ENCODE assay signal across 15 mouse cellular contexts in genomic region chr14:61645547-61645946, GRCm38 (mm10). TPM values are rescaled to one million over a fixed set of nuclear protein-coding genes. Genes with fewer than 3 reads are reported as not detected.
A peak's percentile ranks its signal among the peaks of the same experiment; 100 is the strongest.
DNase-seq lines count a peak whose midpoint lies in the region; ATAC-seq lines count a peak whose summit lies in the region.
"Had no signal": no experiment of that assay in that cellular context is flagged by ENCODE, and none has a peak within 500 bp of the region (broad histone marks: within the 10 kb centered on the region; RNA-seq: fewer than 3 reads in every experiment).

No protein-coding gene starts in this region.

- H3K27ac ChIP-seq in heart, embryonic 11.5 days (ENCODE audit: low read depth, low read length): no peak overlapping the region
- H3K27ac ChIP-seq in liver, embryonic 11.5 days (ENCODE audit: low read depth, low read length): no peak overlapping the region
- H3K27ac ChIP-seq in forebrain, embryonic 11.5 days (ENCODE audit: low read depth, low read length): no peak overlapping the region
- no peak overlapping the region for H3K27ac ChIP-seq in liver, embryonic 15.5 days (replicated peaks)
- H3K27ac ChIP-seq: neural tube, embryonic 12.5 days had no signal

- WGBS in heart, embryonic 11.5 days (ENCODE audit: insufficient replicate concordance): 43% methylated on average over 1 of the region's 1 CpGs
- WGBS in liver, embryonic 11.5 days: 33% methylated on average over 1 of the region's 1 CpGs
- WGBS in forebrain, embryonic 11.5 days: 38% methylated on average over 1 of the region's 1 CpGs
- 44% methylated on average over 1 of the region's 1 CpGs for WGBS in liver, embryonic 15.5 days (ENCODE audit: insufficient replicate concordance)

- peak overlapping the region; percentile 37; the same call in 1 of the 2 replicates for H3K4me2 ChIP-seq in heart, embryonic 11.5 days
- peak overlapping the region; percentile 52 for H3K4me2 ChIP-seq in liver, embryonic 11.5 days
- 0 out of 2 replicates have a peak overlapping the region, but pooled peaks have one; percentile 8 for H3K4me2 ChIP-seq in forebrain, embryonic 11.5 days (ENCODE audit: low read depth, low read length, severe bottlenecking)
- H3K4me2 ChIP-seq in liver, embryonic 15.5 days: peak overlapping the region; percentile 54
- H3K4me2 ChIP-seq: neural tube, embryonic 12.5 days had no signal

- no peak for DNase-seq in heart, adult 9 months (ENCODE audit: low spot score in 2 of 2)
- no peak for DNase-seq in liver, embryonic 11.5 days (ENCODE audit: low spot score)
- no peak for DNase-seq in liver
- no peak for DNase-seq in forebrain, embryonic 11.5 days (ENCODE audit: low spot score)
- no peak for DNase-seq in gastrocnemius, adult 18-20 months (ENCODE audit: low spot score)
- DNase-seq in natural killer cell, adult 2 months (ENCODE audit: low spot score in 2 of 2): no peak
- DNase-seq: adrenal gland, adult 8-10 months; kidney, postnatal 25 days; thymus, adult 2 months had no signal

- no peak overlapping the region for H3K4me3 ChIP-seq in heart, embryonic 11.5 days (ENCODE audit: low read depth, low read length)
- H3K4me3 ChIP-seq in liver, embryonic 11.5 days (ENCODE audit: low read depth, low read length): no peak overlapping the region
- H3K4me3 ChIP-seq in forebrain, embryonic 11.5 days (ENCODE audit: low read depth, low read length): no peak overlapping the region
- peak overlapping the region; percentile 45 for H3K4me3 ChIP-seq in liver, embryonic 15.5 days (replicated peaks)
- H3K4me3 ChIP-seq: left cerebral cortex, adult 2 months; neural tube, embryonic 12.5 days had no signal

- no peak overlapping the region for H3K9ac ChIP-seq in heart, embryonic 11.5 days (ENCODE audit: low read depth, low read length)
- H3K9ac ChIP-seq in liver, embryonic 11.5 days (ENCODE audit: low read depth, low read length): no peak overlapping the region
- no peak overlapping the region for H3K9ac ChIP-seq in forebrain, embryonic 11.5 days (ENCODE audit: low read length)
- H3K9ac ChIP-seq in liver, embryonic 15.5 days: no peak overlapping the region
- H3K9ac ChIP-seq: neural tube, embryonic 12.5 days had no signal

- no peaks in the 10 kb centered on the region for H3K36me3 ChIP-seq in heart, embryonic 11.5 days (ENCODE audit: control insufficient read depth, insufficient read depth, low read length)
- H3K36me3 ChIP-seq in liver, embryonic 11.5 days (ENCODE audit: control insufficient read depth, insufficient read depth, low read length): no peaks in the 10 kb centered on the region
- no peaks in the 10 kb centered on the region for H3K36me3 ChIP-seq in forebrain, embryonic 11.5 days (ENCODE audit: control insufficient read depth, insufficient read depth, low read length)
- peaks cover 5% of the 10 kb centered on the region for H3K36me3 ChIP-seq in liver, embryonic 15.5 days (replicated peaks)
- H3K36me3 ChIP-seq: neural tube, embryonic 12.5 days had no signal

- no peaks in the 10 kb centered on the region for H3K27me3 ChIP-seq in heart, embryonic 11.5 days (ENCODE audit: control insufficient read depth, insufficient read depth, low read length)
- no peaks in the 10 kb centered on the region for H3K27me3 ChIP-seq in liver, embryonic 11.5 days (replicated peaks; ENCODE audit: control insufficient read depth, insufficient read depth, low read length)
- H3K27me3 ChIP-seq in forebrain, embryonic 11.5 days (ENCODE audit: control insufficient read depth, insufficient read depth, low read length): no peaks in the 10 kb centered on the region
- H3K27me3 ChIP-seq in liver, embryonic 15.5 days: no peaks in the 10 kb centered on the region
- H3K27me3 ChIP-seq: neural tube, embryonic 12.5 days had no signal

- peaks cover 4% of the 10 kb centered on the region; the same call in 1 of the 2 replicates for H3K4me1 ChIP-seq in heart, embryonic 11.5 days (ENCODE audit: control insufficient read depth, insufficient read depth, low read length)
- H3K4me1 ChIP-seq in liver, embryonic 11.5 days (replicated peaks; ENCODE audit: control insufficient read depth, insufficient read depth, low read length): peaks cover 11% of the 10 kb centered on the region
- no peaks in the 10 kb centered on the region for H3K4me1 ChIP-seq in forebrain, embryonic 11.5 days (replicated peaks; ENCODE audit: control insufficient read depth, insufficient read depth, low read length)
- H3K4me1 ChIP-seq in liver, embryonic 15.5 days (replicated peaks): peaks cover 14% of the 10 kb centered on the region
- H3K4me1 ChIP-seq: neural tube, embryonic 12.5 days had no signal

- H3K9me3 ChIP-seq in heart, embryonic 11.5 days (replicated peaks; ENCODE audit: control insufficient read depth, low read length): no peaks in the 10 kb centered on the region
- H3K9me3 ChIP-seq in liver, embryonic 11.5 days (ENCODE audit: control insufficient read depth, low read length): no peaks in the 10 kb centered on the region
- no peaks in the 10 kb centered on the region for H3K9me3 ChIP-seq in forebrain, embryonic 11.5 days (ENCODE audit: control insufficient read depth, low read length)
- H3K9me3 ChIP-seq in liver, embryonic 15.5 days (replicated peaks): no peaks in the 10 kb centered on the region
- H3K9me3 ChIP-seq: neural tube, embryonic 12.5 days had no signal

- ATAC-seq in heart, embryonic 11.5 days (replicated peaks; ENCODE audit: insufficient number of reproducible peaks, low FRiP score, low TSS enrichment): no peak
- no peak for ATAC-seq in liver, embryonic 11.5 days (replicated peaks; ENCODE audit: low FRiP score)
- no peak for ATAC-seq in forebrain, embryonic 11.5 days (replicated peaks; ENCODE audit: low FRiP score)
- no peak for ATAC-seq in liver, embryonic 15.5 days (ENCODE audit: insufficient read depth)
- ATAC-seq: CD4-positive, CD25-positive, alpha-beta regulatory T cell, adult 4 months; lung, postnatal 0 days had no signal

RNA-seq across cellular contexts. Expression of gene Kcnrg, which starts 38.3 kb away (rescaled TPM):
- polyA plus RNA-seq in heart, embryonic 11.5 days (2014; fragmentation: Nextera tagmentation; extraction: Ambion mirVana): 0.44 and 0.64 TPM in 2 replicates
- polyA plus RNA-seq in liver, embryonic 11.5 days (2014; fragmentation: Nextera tagmentation; extraction: Ambion mirVana): 0.55 and 0.61 TPM in 2 replicates
- polyA plus RNA-seq in forebrain, embryonic 11.5 days (2014; fragmentation: Nextera tagmentation; extraction: Ambion mirVana): 0.77 and 1.0 TPM in 2 replicates
- polyA plus RNA-seq in liver, embryonic 15.5 days (2015; fragmentation: Nextera tagmentation; extraction: Ambion mirVana): 0.32 and 0.44 TPM in 2 replicates
- under 1 TPM in 1 of 2 experiments, not detected in 1; 0.11 TPM for total RNA-seq in gastrocnemius, adult 18-20 months (2021)

RNA-seq across cellular contexts. Expression of gene Trim13, which starts 47.5 kb away (rescaled TPM):
- polyA plus RNA-seq in heart, embryonic 11.5 days (2014; fragmentation: Nextera tagmentation; extraction: Ambion mirVana): 14.3 and 16.1 TPM in 2 replicates
- polyA plus RNA-seq in liver, embryonic 11.5 days (2014; fragmentation: Nextera tagmentation; extraction: Ambion mirVana): 12.8 and 14.2 TPM in 2 replicates
- 26.5 and 27.7 TPM in 2 replicates for polyA plus RNA-seq in forebrain, embryonic 11.5 days (2014; fragmentation: Nextera tagmentation; extraction: Ambion mirVana)
- polyA plus RNA-seq in liver, embryonic 15.5 days (2015; fragmentation: Nextera tagmentation; extraction: Ambion mirVana): 3.4 and 3.7 TPM in 2 replicates
- total RNA-seq in gastrocnemius, adult 18-20 months (2021): 1 to 10 TPM; 7.5 to 8.6 TPM
